Mouse (Mus musculus) neural tube, embryonic 10.5 days (tissue): ENCODE measurements around the gene Hmx1.

Experiments used
- DNase-seq: peaks from one replicate; pipeline ENCODE4 v3.0.0-alpha.2; 2017; ENCODE audit warnings: low spot score; ENCODE audit errors: extremely low spot score

Hmx1 gene

GRCm38 (mm10) chr5:35397642-35398309 lies 8.9 kb downstream of the Hmx1 start:
- peak; percentile 55 for DNase-seq

GRCm38 (mm10) chr5:35398310-35398910 lies 9.5 kb downstream of the Hmx1 start:
- DNase-seq = peak; percentile 60

GRCm38 (mm10) chr5:35399061-35399460 lies 10.2 kb downstream of the Hmx1 start:
- peak; percentile 46 for DNase-seq

- DNase-seq = peak; percentile 62
Measured at GRCm38 (mm10) chr5:35399704-35400320, 10.9 kb downstream of the Hmx1 start.

GRCm38 (mm10) chr5:35401240-35401639 lies 12.3 kb downstream of the Hmx1 start:
- DNase-seq = no peak

- DNase-seq = no peak
Measured at GRCm38 (mm10) chr5:35407411-35407930, 18.6 kb downstream of the Hmx1 start.

GRCm38 (mm10) chr5:35411028-35411427 lies 22.1 kb downstream of the Hmx1 start:
- no peak for DNase-seq

- DNase-seq = no peak
Measured at GRCm38 (mm10) chr5:35412833-35413232, 23.9 kb downstream of the Hmx1 start.

- peak; percentile 44 for DNase-seq
Measured at GRCm38 (mm10) chr5:35417707-35418106, 28.8 kb downstream of the Hmx1 start.

- DNase-seq = no peak
Measured at GRCm38 (mm10) chr5:35421622-35422021, 32.7 kb downstream of the Hmx1 start.

- peak; percentile 44 for DNase-seq
Measured at GRCm38 (mm10) chr5:35425218-35425617, 36.3 kb downstream of the Hmx1 start.

- no peak for DNase-seq
Measured at GRCm38 (mm10) chr5:35427901-35428300, 39.0 kb downstream of the Hmx1 start.

GRCm38 (mm10) chr5:35428421-35428820 lies 39.5 kb downstream of the Hmx1 start:
- DNase-seq = no peak

GRCm38 (mm10) chr5:35432098-35432497 lies 43.2 kb downstream of the Hmx1 start:
- DNase-seq = no peak

GRCm38 (mm10) chr5:35434038-35434437 lies 45.1 kb downstream of the Hmx1 start:
- DNase-seq = no peak

GRCm38 (mm10) chr5:35434703-35435102 lies 45.8 kb downstream of the Hmx1 start:
- no peak for DNase-seq

GRCm38 (mm10) chr5:35438805-35439204 lies 49.9 kb downstream of the Hmx1 start:
- no peak for DNase-seq

GRCm38 (mm10) chr5:35440459-35440858 lies 51.6 kb downstream of the Hmx1 start:
- no peak for DNase-seq

- no peak for DNase-seq
Measured at GRCm38 (mm10) chr5:35441411-35441810, 52.5 kb downstream of the Hmx1 start.

GRCm38 (mm10) chr5:35444731-35445130 lies 55.8 kb downstream of the Hmx1 start:
- no peak for DNase-seq

- DNase-seq = peak; percentile 77
Measured at GRCm38 (mm10) chr5:35447656-35448443, 58.9 kb downstream of the Hmx1 start.
